Mouse (Mus musculus): Measurements from ENCODE around the gene Pitx2. TPM values are rescaled to one million over a fixed set of nuclear protein-coding genes. Genes with fewer than 3 reads are reported as not detected.

The Pitx2 gene
- polyA plus RNA-seq, 1 experiment, result 0.11 TPM

DNA sequence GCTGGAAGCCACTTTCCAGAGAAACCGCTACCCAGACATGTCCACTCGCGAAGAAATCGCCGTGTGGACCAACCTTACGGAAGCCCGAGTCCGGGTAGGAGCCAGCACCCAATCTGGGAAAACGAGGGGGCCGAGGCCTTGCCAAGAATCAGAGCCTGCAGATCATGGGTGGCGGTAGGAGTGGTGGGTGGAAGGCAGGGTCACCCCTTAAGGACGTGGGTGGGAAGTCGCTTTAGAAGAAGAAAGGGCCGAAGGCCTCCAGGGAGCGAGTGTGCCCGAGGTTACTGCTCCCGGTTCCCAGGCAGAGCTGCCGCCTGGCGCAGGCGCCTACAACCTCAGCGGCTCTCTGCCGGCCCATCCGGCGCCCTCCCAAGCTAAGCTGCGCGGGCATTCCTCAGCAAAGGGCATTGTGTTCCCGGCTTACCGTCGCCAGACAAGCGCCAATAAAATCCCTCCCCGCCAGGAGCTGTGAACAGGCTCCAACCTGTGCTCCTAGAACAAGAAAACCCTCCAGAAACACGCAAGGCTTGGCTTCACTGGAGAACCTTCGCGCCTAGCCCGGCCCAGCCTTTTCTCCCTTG is 16.2 kb downstream of the Pitx2 start:
- no peak overlapping the region for H3K4me3 ChIP-seq (replicated peaks)
- peaks cover 97% of the 10 kb centered on the region for H3K27me3 ChIP-seq (replicated peaks)
- TF ChIP-seq FLI1 (IDR thresholded peaks at IDR 0.05; ENCODE audit: low read length), result no peak
- TF ChIP-seq GATA1 (IDR thresholded peaks at IDR 0.05; ENCODE audit: borderline replicate concordance, low read length), result no peak
- H3K36me3 ChIP-seq (replicated peaks; ENCODE audit: low read length), result no peaks in the 10 kb centered on the region
- H3K9me3 ChIP-seq, result peaks cover 16% of the 10 kb centered on the region
- H3K4me1 ChIP-seq, result peaks cover 47% of the 10 kb centered on the region

DNA sequence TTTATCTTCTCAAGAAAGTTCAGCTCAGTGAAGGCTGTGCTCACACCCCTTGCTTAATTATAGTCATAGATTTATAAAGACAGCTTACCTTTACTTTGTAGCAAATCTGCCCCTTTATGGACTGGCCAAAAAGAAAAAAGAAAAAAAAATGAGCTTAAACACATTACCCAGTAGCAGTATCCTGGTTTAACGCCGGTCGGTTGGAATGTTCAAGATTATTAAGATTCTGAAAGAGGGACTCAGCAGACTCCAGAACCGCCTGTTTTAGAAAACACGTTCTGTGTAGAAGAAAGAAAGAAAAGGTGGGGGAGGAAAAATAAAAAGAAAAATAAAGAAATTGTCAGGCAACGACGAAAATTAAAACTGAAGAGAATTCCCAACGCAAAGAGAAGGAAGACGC is 16.8 kb downstream of the Pitx2 start:
- TF ChIP-seq FLI1 (IDR thresholded peaks at IDR 0.05; ENCODE audit: low read length), result no peak
- TF ChIP-seq GATA1 (IDR thresholded peaks at IDR 0.05; ENCODE audit: borderline replicate concordance, low read length), result no peak
- Histone ChIP-seq H3K9me3 (peaks cover 16% of the 10 kb centered on the region), H3K4me3 (replicated peaks) (no peak overlapping the region), H3K4me1 (peaks cover 51% of the 10 kb centered on the region), H3K36me3 (replicated peaks; ENCODE audit: low read length) (no peaks in the 10 kb centered on the region), H3K27me3 (replicated peaks) (peaks cover 97% of the 10 kb centered on the region)

GRCm38 (mm10) chr3:129216911-129217561 is 17.4 kb downstream of the Pitx2 start:
- Histone ChIP-seq H3K9me3 (peaks cover 16% of the 10 kb centered on the region), H3K4me3 (replicated peaks) (no peak overlapping the region), H3K27me3 (replicated peaks) (peaks cover 97% of the 10 kb centered on the region), H3K4me1 (peaks cover 51% of the 10 kb centered on the region), H3K36me3 (replicated peaks; ENCODE audit: low read length) (no peaks in the 10 kb centered on the region)
- TF ChIP-seq FLI1 (IDR thresholded peaks at IDR 0.05; ENCODE audit: low read length) (no peak), GATA1 (IDR thresholded peaks at IDR 0.05; ENCODE audit: borderline replicate concordance, low read length) (no peak)

- Histone ChIP-seq H3K4me1 (peaks cover 51% of the 10 kb centered on the region), H3K27me3 (replicated peaks) (peaks cover 96% of the 10 kb centered on the region), H3K4me3 (replicated peaks) (no peak overlapping the region), H3K36me3 (replicated peaks; ENCODE audit: low read length) (no peaks in the 10 kb centered on the region), H3K9me3 (peaks cover 16% of the 10 kb centered on the region)
- TF ChIP-seq GATA1 (IDR thresholded peaks at IDR 0.05; ENCODE audit: borderline replicate concordance, low read length) (no peak), FLI1 (IDR thresholded peaks at IDR 0.05; ENCODE audit: low read length) (no peak)
Observed at GRCm38 (mm10) chr3:129217862-129218370, 18.2 kb downstream of the Pitx2 start.

DNA sequence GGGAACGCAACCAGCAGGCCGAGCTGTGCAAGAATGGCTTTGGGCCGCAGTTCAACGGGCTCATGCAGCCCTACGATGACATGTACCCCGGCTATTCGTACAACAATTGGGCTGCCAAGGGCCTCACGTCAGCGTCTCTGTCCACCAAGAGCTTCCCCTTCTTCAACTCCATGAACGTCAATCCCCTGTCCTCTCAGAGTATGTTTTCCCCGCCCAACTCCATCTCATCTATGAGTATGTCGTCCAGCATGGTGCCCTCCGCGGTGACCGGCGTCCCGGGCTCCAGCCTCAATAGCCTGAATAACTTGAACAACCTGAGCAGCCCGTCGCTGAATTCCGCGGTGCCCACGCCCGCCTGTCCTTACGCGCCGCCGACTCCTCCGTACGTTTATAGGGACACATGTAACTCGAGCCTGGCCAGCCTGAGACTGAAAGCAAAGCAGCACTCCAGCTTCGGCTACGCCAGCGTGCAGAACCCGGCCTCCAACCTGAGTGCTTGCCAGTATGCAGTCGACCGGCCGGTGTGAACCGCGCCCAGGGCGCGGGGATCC is 18.8 kb downstream of the Pitx2 start:
- TF ChIP-seq FLI1 (IDR thresholded peaks at IDR 0.05; ENCODE audit: low read length), result no peak
- no peak for TF ChIP-seq GATA1 (IDR thresholded peaks at IDR 0.05; ENCODE audit: borderline replicate concordance, low read length)
- peak overlapping the region; percentile 64 for H3K4me3 ChIP-seq (replicated peaks)
- H3K4me1 ChIP-seq, result peaks cover 48% of the 10 kb centered on the region
- peaks cover 15% of the 10 kb centered on the region for H3K9me3 ChIP-seq
- peaks cover 96% of the 10 kb centered on the region for H3K27me3 ChIP-seq (replicated peaks)
- no peaks in the 10 kb centered on the region for H3K36me3 ChIP-seq (replicated peaks; ENCODE audit: low read length)

DNA sequence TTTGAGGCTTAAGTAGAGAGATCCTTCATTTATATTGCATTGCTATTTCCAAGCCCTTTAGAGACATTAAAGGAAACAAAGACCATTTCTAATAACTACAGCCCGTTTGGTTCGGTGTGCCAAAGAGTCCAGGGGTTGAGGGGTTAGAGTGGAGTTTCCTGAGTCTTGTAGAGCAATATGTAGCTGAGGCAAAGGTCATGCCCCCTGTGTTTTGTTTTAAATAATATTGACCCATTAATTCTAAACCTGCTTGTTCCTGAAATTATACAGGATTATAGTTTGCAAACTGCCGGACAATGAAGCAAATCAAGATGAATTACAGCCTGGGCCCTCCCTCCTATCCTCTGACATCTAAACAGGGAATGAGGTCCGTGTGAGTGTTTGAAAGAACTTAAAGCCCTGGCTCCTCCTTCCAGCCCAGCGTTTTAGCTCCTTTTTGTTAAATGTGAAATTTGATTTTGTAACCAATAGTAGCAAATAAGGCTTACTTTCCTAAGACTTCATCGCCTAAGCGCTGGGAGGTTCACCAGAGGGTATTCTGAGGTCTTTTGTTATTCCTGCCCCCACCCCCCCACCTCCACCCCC is 20.5 kb downstream of the Pitx2 start:
- Histone ChIP-seq H3K4me1 (peaks cover 45% of the 10 kb centered on the region), H3K36me3 (replicated peaks; ENCODE audit: low read length) (no peaks in the 10 kb centered on the region), H3K27me3 (replicated peaks) (peaks cover 96% of the 10 kb centered on the region), H3K9me3 (peaks cover 10% of the 10 kb centered on the region; the same call in 1 of the 2 replicates), H3K4me3 (replicated peaks) (no peak overlapping the region)
- TF ChIP-seq GATA1 (IDR thresholded peaks at IDR 0.05; ENCODE audit: borderline replicate concordance, low read length), result no peak
- no peak for TF ChIP-seq FLI1 (IDR thresholded peaks at IDR 0.05; ENCODE audit: low read length)

DNA sequence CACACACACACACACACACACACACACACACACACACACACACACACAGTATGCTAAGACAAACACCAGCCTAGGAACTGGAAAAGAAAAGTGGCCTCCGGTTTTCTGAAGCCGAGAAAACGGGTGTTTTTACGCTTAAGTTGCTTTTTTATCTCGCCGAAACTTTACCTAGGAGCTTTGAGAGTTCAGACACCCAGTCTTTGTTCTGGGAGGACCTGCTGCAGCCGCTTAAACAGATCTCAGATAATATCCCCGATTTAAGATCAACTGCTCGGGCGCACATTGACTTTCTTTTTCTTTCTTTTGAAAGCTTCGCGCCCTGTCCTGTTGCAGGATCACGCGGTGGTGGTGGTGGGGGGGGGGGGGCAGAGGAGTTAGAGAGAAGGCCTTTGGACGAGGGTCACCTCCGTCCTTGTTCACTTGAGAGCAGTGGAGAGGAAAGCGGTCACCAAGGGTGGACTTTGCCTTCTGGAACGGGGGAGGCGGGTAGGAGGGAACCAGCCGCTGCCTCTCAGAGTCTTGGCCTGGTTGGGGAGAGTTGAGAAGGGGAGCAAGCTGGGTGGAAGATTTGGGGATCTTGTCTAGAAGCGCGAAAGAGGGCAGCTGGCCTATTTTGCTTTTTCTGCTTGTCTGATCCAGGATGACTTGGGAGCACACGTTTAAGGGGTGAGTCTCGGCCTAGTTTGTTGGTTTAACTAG is 21.2 kb downstream of the Pitx2 start:
- Histone ChIP-seq H3K36me3 (replicated peaks; ENCODE audit: low read length) (no peaks in the 10 kb centered on the region), H3K4me1 (peaks cover 40% of the 10 kb centered on the region), H3K27me3 (replicated peaks) (peaks cover 96% of the 10 kb centered on the region), H3K4me3 (replicated peaks) (no peak overlapping the region), H3K9me3 (peaks cover 7% of the 10 kb centered on the region; the same call in 1 of the 2 replicates)
- TF ChIP-seq FLI1 (IDR thresholded peaks at IDR 0.05; ENCODE audit: low read length) (no peak), GATA1 (IDR thresholded peaks at IDR 0.05; ENCODE audit: borderline replicate concordance, low read length) (no peak)

DNA sequence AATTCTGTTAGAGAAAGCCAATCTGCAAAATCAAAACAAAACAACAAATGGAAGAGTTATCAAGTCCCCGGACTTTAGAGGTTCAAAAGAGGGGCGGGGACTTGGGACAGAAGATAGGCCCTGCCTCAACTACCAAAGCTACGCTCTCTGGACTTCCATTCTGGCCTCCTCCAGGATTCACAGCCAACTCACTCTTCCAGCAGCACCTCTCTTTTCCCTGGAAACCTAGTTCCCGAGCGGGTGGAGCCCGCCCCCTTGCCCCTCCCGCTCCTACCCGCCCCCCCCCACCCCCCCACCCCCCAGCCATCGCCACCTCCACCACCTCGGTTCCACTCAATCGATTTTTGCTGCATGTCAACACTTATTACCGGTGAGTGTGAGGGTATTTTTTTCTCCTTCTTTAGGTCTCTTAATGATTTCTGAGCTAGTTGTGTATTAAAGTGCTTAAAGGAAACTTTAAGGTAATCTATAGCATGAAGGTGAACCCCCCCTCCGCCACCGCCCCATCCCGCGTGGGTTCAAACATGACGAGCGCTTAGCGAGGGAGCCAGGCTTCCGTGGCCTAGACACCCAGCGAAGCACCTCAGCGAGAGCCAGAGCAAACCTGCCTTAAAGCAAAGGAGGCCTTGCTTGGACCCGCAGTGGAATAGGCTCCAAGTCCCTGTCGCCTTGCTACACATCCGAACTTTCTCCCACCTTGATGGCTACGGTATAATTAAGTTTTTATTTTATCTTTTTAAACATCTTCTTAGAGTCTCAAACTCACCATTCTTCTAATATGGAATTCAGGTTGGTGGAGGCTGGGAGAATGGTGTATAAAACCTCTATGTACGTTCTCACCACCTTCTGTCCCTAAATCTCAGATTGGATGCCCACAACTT is 21.9 kb downstream of the Pitx2 start:
- H3K9me3 ChIP-seq, result 0 out of 2 replicates have a peak, but pooled peaks cover 4% of the 10 kb centered on the region
- no peaks in the 10 kb centered on the region for H3K36me3 ChIP-seq (replicated peaks; ENCODE audit: low read length)
- TF ChIP-seq GATA1 (IDR thresholded peaks at IDR 0.05; ENCODE audit: borderline replicate concordance, low read length), result no peak
- TF ChIP-seq FLI1 (IDR thresholded peaks at IDR 0.05; ENCODE audit: low read length), result no peak
- H3K27me3 ChIP-seq (replicated peaks), result peaks cover 96% of the 10 kb centered on the region
- H3K4me1 ChIP-seq, result peaks cover 36% of the 10 kb centered on the region
- no peak overlapping the region for H3K4me3 ChIP-seq (replicated peaks)

All from megakaryocyte, embryonic 14.5 days (primary cell).